Mouse (Mus musculus): ENCODE measurements at regions not wholly inside any gene's neighbourhood (a gene's known extent, or its start where the extent isn't known, plus 50 kb on each side); places are given as distances from the start of the nearest gene placed in this dataset.

- Histone ChIP-seq H3K36me3 (no peaks in the 10 kb centered on the region), H3K9ac (no peak overlapping the region), H3K9me3 (no peaks in the 10 kb centered on the region), H3K4me1 (no peaks in the 10 kb centered on the region), H3K27me3 (no peaks in the 10 kb centered on the region), H3K4me3 (no peak overlapping the region), H3K27ac (no peak overlapping the region), H3K4me2 (no peak overlapping the region)
- WGBS = 65% methylated on average over 8 of the region's 8 CpGs
- ATAC-seq (ENCODE audit: insufficient number of reproducible peaks, insufficient read depth, low FRiP score, low TSS enrichment, low read depth) = no peak
Measured at GRCm38 (mm10) chr8:102575523-102575922, 209.9 kb downstream of the Cdh11 start.

DNA sequence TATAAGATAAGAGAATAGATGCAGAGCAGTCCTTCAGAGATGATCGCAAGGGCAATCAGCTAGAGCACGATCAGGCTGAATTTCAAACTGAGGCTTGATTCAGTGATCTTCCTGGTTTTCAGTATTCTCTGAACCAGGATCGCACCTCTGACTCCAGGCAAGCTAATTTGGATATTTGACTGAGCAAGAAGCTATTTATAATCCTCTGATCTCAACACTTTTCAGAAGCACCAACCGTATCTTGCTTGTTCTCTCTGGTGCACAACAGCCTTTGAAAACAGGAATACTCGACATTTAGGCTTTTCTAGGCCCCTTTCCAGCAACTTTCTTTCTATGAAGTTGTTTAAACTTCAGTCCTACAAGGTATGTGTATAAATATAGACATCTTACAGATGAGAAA, 217.7 kb downstream of the Cdh11 start:
- 85% methylated on average over 5 of the region's 5 CpGs for WGBS
- no peak for ATAC-seq (ENCODE audit: insufficient number of reproducible peaks, insufficient read depth, low FRiP score, low TSS enrichment, low read depth)
- no peak overlapping the region for H3K9ac ChIP-seq
- H3K27me3 ChIP-seq = no peaks in the 10 kb centered on the region
- no peak overlapping the region for H3K27ac ChIP-seq
- H3K4me3 ChIP-seq = no peak overlapping the region
- H3K4me1 ChIP-seq = no peaks in the 10 kb centered on the region
- no peak overlapping the region for H3K4me2 ChIP-seq
- H3K36me3 ChIP-seq = no peaks in the 10 kb centered on the region
- no peaks in the 10 kb centered on the region for H3K9me3 ChIP-seq

- Histone ChIP-seq H3K36me3 (no peaks in the 10 kb centered on the region), H3K27me3 (no peaks in the 10 kb centered on the region), H3K4me2 (no peak overlapping the region), H3K9ac (no peak overlapping the region), H3K27ac (peak overlapping the region; percentile 91), H3K9me3 (no peaks in the 10 kb centered on the region), H3K4me3 (no peak overlapping the region), H3K4me1 (peaks cover 16% of the 10 kb centered on the region)
- no peak for ATAC-seq (ENCODE audit: insufficient number of reproducible peaks, insufficient read depth, low FRiP score, low TSS enrichment, low read depth)
- 52% methylated on average over 6 of the region's 6 CpGs for WGBS
Measured at GRCm38 (mm10) chr8:102554213-102554612, 231.2 kb downstream of the Cdh11 start.

- Histone ChIP-seq H3K27me3 (no peaks in the 10 kb centered on the region), H3K4me3 (no peak overlapping the region), H3K27ac (peak overlapping the region; percentile 91), H3K36me3 (no peaks in the 10 kb centered on the region), H3K9me3 (no peaks in the 10 kb centered on the region), H3K9ac (no peak overlapping the region), H3K4me2 (peak overlapping the region; percentile 42), H3K4me1 (peaks cover 16% of the 10 kb centered on the region)
- peak; percentile 48; the same call in 1 of the 2 replicates for ATAC-seq (ENCODE audit: insufficient number of reproducible peaks, insufficient read depth, low FRiP score, low TSS enrichment, low read depth)
- WGBS = 4% methylated on average over 9 of the region's 9 CpGs
Measured at GRCm38 (mm10) chr8:102553348-102553935, 232.0 kb downstream of the Cdh11 start.

DNA sequence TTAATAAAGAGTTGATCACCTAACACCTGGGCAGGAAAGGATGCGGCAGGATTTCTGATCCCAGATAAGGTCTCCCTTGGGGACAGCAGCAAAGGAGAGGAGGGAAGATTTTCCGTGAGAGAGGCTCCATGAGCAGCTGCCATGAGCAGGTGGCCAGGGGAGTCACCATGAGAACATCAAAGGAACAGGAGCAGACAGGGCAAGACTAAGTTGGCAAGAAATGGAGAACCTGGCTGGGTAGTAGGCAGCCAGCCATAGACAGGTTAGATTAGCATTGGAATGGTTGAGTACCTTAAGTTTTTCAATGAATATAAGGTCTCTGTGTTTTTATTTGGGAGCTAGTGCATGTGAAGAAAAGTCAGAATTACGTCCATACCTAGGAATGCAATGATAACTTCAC, 246.6 kb downstream of the Cdh11 start:
- Histone ChIP-seq H3K27ac (no peak overlapping the region), H3K4me2 (no peak overlapping the region), H3K36me3 (no peaks in the 10 kb centered on the region), H3K9ac (no peak overlapping the region), H3K9me3 (no peaks in the 10 kb centered on the region), H3K4me3 (no peak overlapping the region), H3K4me1 (no peaks in the 10 kb centered on the region), H3K27me3 (no peaks in the 10 kb centered on the region)
- no peak for ATAC-seq (ENCODE audit: insufficient number of reproducible peaks, insufficient read depth, low FRiP score, low TSS enrichment, low read depth)
- WGBS = 66% methylated on average over 3 of the region's 3 CpGs

DNA sequence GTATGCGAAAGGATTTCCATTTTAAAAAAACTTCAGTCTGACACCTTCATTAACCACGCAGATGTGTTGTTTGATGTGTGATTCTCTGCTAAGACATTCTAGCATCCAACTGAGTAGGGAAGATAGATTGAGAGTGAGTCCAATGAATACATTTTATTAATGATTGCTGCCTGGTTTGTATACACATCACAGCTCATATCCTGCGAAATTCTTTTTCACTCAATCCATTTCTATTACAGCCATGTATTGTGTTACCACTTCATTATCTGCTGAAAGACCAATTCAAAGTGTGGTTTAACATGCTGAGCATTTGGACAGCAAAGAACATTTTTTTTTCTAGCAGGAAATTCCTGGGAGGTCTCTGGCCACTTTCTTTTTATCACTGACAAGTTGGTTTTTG, 247.4 kb downstream of the Cdh11 start:
- Histone ChIP-seq H3K4me1 (no peaks in the 10 kb centered on the region), H3K4me2 (no peak overlapping the region), H3K4me3 (no peak overlapping the region), H3K9ac (no peak overlapping the region), H3K9me3 (no peaks in the 10 kb centered on the region), H3K36me3 (no peaks in the 10 kb centered on the region), H3K27me3 (no peaks in the 10 kb centered on the region), H3K27ac (no peak overlapping the region)
- no peak for ATAC-seq (ENCODE audit: insufficient number of reproducible peaks, insufficient read depth, low FRiP score, low TSS enrichment, low read depth)
- WGBS = 77% methylated on average over 3 of the region's 3 CpGs

- Histone ChIP-seq H3K9me3 (no peaks in the 10 kb centered on the region), H3K27ac (no peak overlapping the region), H3K4me1 (no peaks in the 10 kb centered on the region), H3K27me3 (no peaks in the 10 kb centered on the region), H3K36me3 (no peaks in the 10 kb centered on the region), H3K9ac (no peak overlapping the region), H3K4me2 (no peak overlapping the region), H3K4me3 (no peak overlapping the region)
- no peak for ATAC-seq (ENCODE audit: insufficient number of reproducible peaks, insufficient read depth, low FRiP score, low TSS enrichment, low read depth)
Measured at GRCm38 (mm10) chr8:102518446-102518845, 267.0 kb downstream of the Cdh11 start.

DNA sequence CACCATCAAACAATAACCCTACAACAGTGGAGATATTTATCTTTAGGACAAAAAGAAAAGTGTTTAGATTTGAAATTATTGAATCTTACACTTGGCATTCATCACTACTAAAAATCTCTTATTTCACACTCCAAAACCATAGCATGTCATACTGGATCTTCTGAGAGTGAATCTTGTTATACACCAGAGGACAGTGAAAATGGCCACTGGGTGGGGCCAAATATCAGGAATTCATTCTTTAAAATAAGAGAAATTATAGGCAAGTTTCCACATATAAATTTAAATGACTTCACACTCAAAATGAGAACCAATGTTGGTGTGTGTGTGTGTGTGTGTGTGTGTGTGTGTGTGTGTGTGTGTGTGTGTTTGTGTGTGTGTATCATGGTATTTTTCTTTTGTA, 269.7 kb downstream of the Cdh11 start:
- no peaks in the 10 kb centered on the region for H3K9me3 ChIP-seq
- H3K4me3 ChIP-seq = no peak overlapping the region
- no peaks in the 10 kb centered on the region for H3K36me3 ChIP-seq
- no peak overlapping the region for H3K9ac ChIP-seq
- H3K4me1 ChIP-seq = no peaks in the 10 kb centered on the region
- no peaks in the 10 kb centered on the region for H3K27me3 ChIP-seq
- no peak overlapping the region for H3K27ac ChIP-seq
- H3K4me2 ChIP-seq = no peak overlapping the region
- ATAC-seq (ENCODE audit: insufficient number of reproducible peaks, insufficient read depth, low FRiP score, low TSS enrichment, low read depth) = no peak

GRCm38 (mm10) chr8:102514805-102515424, 270.5 kb downstream of the Cdh11 start:
- Histone ChIP-seq H3K27ac (no peak overlapping the region), H3K9me3 (no peaks in the 10 kb centered on the region), H3K4me3 (no peak overlapping the region), H3K4me1 (no peaks in the 10 kb centered on the region), H3K36me3 (no peaks in the 10 kb centered on the region), H3K9ac (no peak overlapping the region), H3K4me2 (no peak overlapping the region), H3K27me3 (no peaks in the 10 kb centered on the region)
- 39% methylated on average over 2 of the region's 2 CpGs for WGBS
- ATAC-seq (ENCODE audit: insufficient number of reproducible peaks, insufficient read depth, low FRiP score, low TSS enrichment, low read depth) = no peak

- 72% methylated on average over 4 of the region's 4 CpGs for WGBS
- H3K27ac ChIP-seq = peak overlapping the region; percentile 83; the same call in 1 of the 2 replicates
- peaks cover 13% of the 10 kb centered on the region; the same call in 1 of the 2 replicates for H3K4me1 ChIP-seq
- H3K4me2 ChIP-seq = no peak overlapping the region
- no peak overlapping the region for H3K4me3 ChIP-seq
- no peaks in the 10 kb centered on the region for H3K36me3 ChIP-seq
- no peaks in the 10 kb centered on the region for H3K9me3 ChIP-seq
- H3K9ac ChIP-seq = no peak overlapping the region
- ATAC-seq (ENCODE audit: insufficient number of reproducible peaks, insufficient read depth, low FRiP score, low TSS enrichment, low read depth) = no peak
- H3K27me3 ChIP-seq = no peaks in the 10 kb centered on the region
Measured at GRCm38 (mm10) chr8:102500751-102501150, 284.7 kb downstream of the Cdh11 start.

DNA sequence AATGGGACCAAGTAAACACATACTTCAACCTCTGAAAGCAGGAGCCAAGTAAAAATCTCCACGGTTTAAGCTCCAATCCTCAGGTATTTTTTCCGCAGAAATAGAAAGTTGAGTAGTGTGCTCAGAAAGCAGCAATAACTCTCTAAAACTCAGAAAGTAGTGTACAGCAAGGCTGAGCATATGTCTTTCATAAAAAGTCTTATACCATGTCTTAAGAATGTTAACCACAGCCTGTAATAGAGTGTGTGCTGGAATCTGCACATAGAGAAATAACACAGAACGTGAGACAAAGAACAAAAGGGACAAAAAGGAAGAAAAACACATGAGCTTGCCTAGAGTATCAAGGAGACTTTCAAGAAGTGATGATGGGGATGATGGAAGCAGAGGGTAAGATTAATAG, 285.2 kb downstream of the Cdh11 start:
- Histone ChIP-seq H3K9ac (no peak overlapping the region), H3K27ac (peak overlapping the region; percentile 83), H3K9me3 (no peaks in the 10 kb centered on the region), H3K4me3 (no peak overlapping the region), H3K27me3 (no peaks in the 10 kb centered on the region), H3K4me2 (no peak overlapping the region), H3K4me1 (peaks cover 13% of the 10 kb centered on the region; the same call in 1 of the 2 replicates), H3K36me3 (no peaks in the 10 kb centered on the region)
- WGBS = 29% methylated on average over 3 of the region's 3 CpGs
- no peak for ATAC-seq (ENCODE audit: insufficient number of reproducible peaks, insufficient read depth, low FRiP score, low TSS enrichment, low read depth)

- 45% methylated on average over 4 of the region's 4 CpGs for WGBS
- Histone ChIP-seq H3K4me3 (no peak overlapping the region), H3K27me3 (no peaks in the 10 kb centered on the region), H3K4me1 (peaks cover 13% of the 10 kb centered on the region; the same call in 1 of the 2 replicates), H3K4me2 (no peak overlapping the region), H3K36me3 (no peaks in the 10 kb centered on the region), H3K27ac (no peak overlapping the region), H3K9ac (no peak overlapping the region), H3K9me3 (no peaks in the 10 kb centered on the region)
- ATAC-seq (ENCODE audit: insufficient number of reproducible peaks, insufficient read depth, low FRiP score, low TSS enrichment, low read depth) = no peak
Measured at GRCm38 (mm10) chr8:102499091-102499490, 286.4 kb downstream of the Cdh11 start.

Data from embryonic facial prominence, embryonic 13.5 days (tissue).